Mouse (Mus musculus): ENCODE measurements around the gene Rtn1.

- TF ChIP-seq CTCF (IDR thresholded peaks at IDR 0.05; ENCODE audit: borderline replicate concordance, extremely low read depth, insufficient read depth, insufficient read length), result no peak
- TF ChIP-seq POLR2A (IDR thresholded peaks at IDR 0.05; ENCODE audit: borderline replicate concordance, extremely low read depth, insufficient read depth, insufficient read length, poor library complexity, severe bottlenecking), result no peak
These were observed 61.7 kb downstream of the Rtn1 start for GRCm38 (mm10) chr12:72347184-72347583.
